Mouse (Mus musculus): ENCODE data around the gene Col25a1. TPM values are rescaled to one million over a fixed set of nuclear protein-coding genes. Genes with fewer than 3 reads are reported as not detected.

Gene Col25a1
- polyA plus RNA-seq, 1 experiment from 2014 or later, result 7.9 TPM

DNA sequence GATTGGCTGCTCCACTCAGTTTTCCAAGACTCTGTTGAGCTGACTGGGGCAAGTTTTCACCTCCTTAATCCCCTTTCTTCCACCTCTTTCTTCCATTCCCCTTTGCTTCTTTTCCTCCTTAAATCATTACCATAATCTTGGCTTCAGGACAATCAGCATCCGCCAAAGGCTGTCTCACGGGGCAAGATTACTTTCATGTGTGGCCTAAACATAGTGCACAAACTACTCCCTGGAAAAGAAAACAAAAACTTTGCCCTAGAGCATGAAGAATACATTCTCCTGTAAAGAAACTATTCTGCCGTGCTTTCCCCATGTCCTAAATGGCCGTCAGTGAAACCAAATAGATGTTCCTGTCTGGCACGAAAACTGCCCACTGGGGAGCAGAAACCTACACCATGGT is 238.9 kb downstream of the Col25a1 start:
- no peak for ATAC-seq (ENCODE audit: insufficient number of reproducible peaks, insufficient read depth, low FRiP score, low read depth)
- Histone ChIP-seq H3K9me3 (ENCODE audit: control insufficient read depth, low read depth, low read length) (no peaks in the 10 kb centered on the region), H3K27ac (ENCODE audit: low read length) (no peak overlapping the region), H3K4me2 (replicated peaks; ENCODE audit: low read depth, low read length) (no peak overlapping the region), H3K4me3 (ENCODE audit: low read depth, low read length) (no peak overlapping the region), H3K9ac (replicated peaks; ENCODE audit: low read depth, low read length) (no peak overlapping the region), H3K4me1 (ENCODE audit: control insufficient read depth, insufficient read depth, low read length) (0 out of 2 replicates have a peak, but pooled peaks cover 6% of the 10 kb centered on the region), H3K27me3 (ENCODE audit: control insufficient read depth, insufficient read depth, low read length) (no peaks in the 10 kb centered on the region), H3K36me3 (ENCODE audit: control insufficient read depth, insufficient read depth, low read length) (no peaks in the 10 kb centered on the region)
- 82% methylated on average over 5 of the region's 5 CpGs for WGBS

DNA sequence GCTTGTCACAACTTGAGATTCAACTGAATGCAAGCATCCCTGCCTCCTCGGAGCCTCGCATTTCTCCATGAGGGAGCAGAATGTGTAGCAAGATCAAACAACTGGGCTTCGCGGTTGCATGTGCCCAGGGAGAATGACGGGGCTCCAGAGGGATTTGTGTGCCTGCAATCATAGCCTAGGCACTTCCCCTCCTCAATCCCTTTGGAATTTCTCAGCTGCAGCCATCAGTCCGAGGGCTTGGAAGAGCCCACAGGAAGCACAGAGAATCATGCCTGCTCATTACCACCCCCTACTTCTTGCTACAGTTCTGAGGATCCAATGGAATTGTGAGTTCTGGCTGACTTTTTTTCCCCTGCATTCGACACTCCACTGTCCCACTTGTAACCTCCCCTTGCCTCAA is 241.8 kb downstream of the Col25a1 start:
- no peaks in the 10 kb centered on the region for H3K36me3 ChIP-seq (ENCODE audit: control insufficient read depth, insufficient read depth, low read length)
- H3K4me1 ChIP-seq (ENCODE audit: control insufficient read depth, insufficient read depth, low read length), result 0 out of 2 replicates have a peak, but pooled peaks cover 6% of the 10 kb centered on the region
- no peak for ATAC-seq (ENCODE audit: insufficient number of reproducible peaks, insufficient read depth, low FRiP score, low read depth)
- no peak overlapping the region for H3K27ac ChIP-seq (ENCODE audit: low read length)
- no peak overlapping the region for H3K4me3 ChIP-seq (ENCODE audit: low read depth, low read length)
- no peaks in the 10 kb centered on the region for H3K27me3 ChIP-seq (ENCODE audit: control insufficient read depth, insufficient read depth, low read length)
- WGBS, result 50% methylated on average over 7 of the region's 7 CpGs
- no peaks in the 10 kb centered on the region for H3K9me3 ChIP-seq (ENCODE audit: control insufficient read depth, low read depth, low read length)
- H3K9ac ChIP-seq (replicated peaks; ENCODE audit: low read depth, low read length), result no peak overlapping the region
- no peak overlapping the region for H3K4me2 ChIP-seq (replicated peaks; ENCODE audit: low read depth, low read length)

DNA sequence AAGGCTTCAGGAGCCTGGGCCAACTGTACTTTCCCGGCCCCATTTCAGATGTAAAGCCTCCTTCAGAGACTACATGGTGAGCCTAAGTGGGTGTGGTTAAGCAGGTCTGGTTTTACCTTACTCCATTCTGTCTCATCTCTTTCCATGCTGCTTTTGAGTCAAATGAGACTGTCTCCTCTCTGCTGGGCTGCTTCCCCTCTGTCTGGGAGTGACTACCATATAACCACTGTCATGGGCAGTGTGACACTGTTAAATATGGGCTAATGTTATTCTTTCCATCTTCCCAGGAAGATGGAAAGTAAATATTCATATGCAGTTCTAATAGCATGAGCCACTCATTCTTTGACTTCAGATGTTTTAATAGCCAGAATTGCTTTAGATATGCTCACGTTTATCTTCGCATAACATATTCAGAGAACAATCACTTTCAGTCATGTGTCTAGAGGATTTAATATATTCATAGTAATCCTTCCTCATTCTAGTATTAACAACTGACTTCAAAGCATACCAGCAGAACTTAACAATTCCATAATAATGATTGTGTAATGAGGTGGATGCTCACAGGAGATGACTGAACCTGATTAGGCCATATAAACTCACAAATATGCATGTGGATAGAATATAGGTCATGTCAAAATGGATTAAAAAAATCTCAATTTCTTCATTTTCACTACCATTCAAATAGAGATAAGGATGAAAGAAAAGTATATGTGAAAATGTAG is 243.5 kb downstream of the Col25a1 start:
- 85% methylated on average over 3 of the region's 3 CpGs for WGBS
- Histone ChIP-seq H3K36me3 (ENCODE audit: control insufficient read depth, insufficient read depth, low read length) (no peaks in the 10 kb centered on the region), H3K9ac (replicated peaks; ENCODE audit: low read depth, low read length) (no peak overlapping the region), H3K4me3 (ENCODE audit: low read depth, low read length) (no peak overlapping the region), H3K4me2 (replicated peaks; ENCODE audit: low read depth, low read length) (no peak overlapping the region), H3K27me3 (ENCODE audit: control insufficient read depth, insufficient read depth, low read length) (no peaks in the 10 kb centered on the region), H3K27ac (ENCODE audit: low read length) (no peak overlapping the region), H3K4me1 (ENCODE audit: control insufficient read depth, insufficient read depth, low read length) (0 out of 2 replicates have a peak, but pooled peaks cover 1% of the 10 kb centered on the region), H3K9me3 (ENCODE audit: control insufficient read depth, low read depth, low read length) (no peaks in the 10 kb centered on the region)
- ATAC-seq (ENCODE audit: insufficient number of reproducible peaks, insufficient read depth, low FRiP score, low read depth), result no peak

GRCm38 (mm10) chr3:130377786-130378185 is 246.5 kb downstream of the Col25a1 start:
- Histone ChIP-seq H3K9ac (replicated peaks; ENCODE audit: low read depth, low read length) (no peak overlapping the region), H3K4me1 (ENCODE audit: control insufficient read depth, insufficient read depth, low read length) (no peaks in the 10 kb centered on the region)
- WGBS, result 94% methylated on average over 5 of the region's 5 CpGs

GRCm38 (mm10) chr3:130378626-130379025 is 247.3 kb downstream of the Col25a1 start:
- H3K27me3 ChIP-seq (ENCODE audit: control insufficient read depth, insufficient read depth, low read length), result no peaks in the 10 kb centered on the region
- no peak overlapping the region for H3K4me2 ChIP-seq (replicated peaks; ENCODE audit: low read depth, low read length)
- no peak overlapping the region for H3K4me3 ChIP-seq (ENCODE audit: low read depth, low read length)
- no peak overlapping the region for H3K27ac ChIP-seq (ENCODE audit: low read length)
- H3K36me3 ChIP-seq (ENCODE audit: control insufficient read depth, insufficient read depth, low read length), result no peaks in the 10 kb centered on the region
- H3K9ac ChIP-seq (replicated peaks; ENCODE audit: low read depth, low read length), result no peak overlapping the region
- no peak for ATAC-seq (ENCODE audit: insufficient number of reproducible peaks, insufficient read depth, low FRiP score, low read depth)
- 61% methylated on average over 9 of the region's 9 CpGs for WGBS
- H3K9me3 ChIP-seq (ENCODE audit: control insufficient read depth, low read depth, low read length), result no peaks in the 10 kb centered on the region
- no peaks in the 10 kb centered on the region for H3K4me1 ChIP-seq (ENCODE audit: control insufficient read depth, insufficient read depth, low read length)

More at GRCm38 (mm10) chr3:130377786-130378185, 246.5 kb downstream of the Col25a1 start:
- no peaks in the 10 kb centered on the region for H3K27me3 ChIP-seq (ENCODE audit: control insufficient read depth, insufficient read depth, low read length)
- no peak overlapping the region for H3K4me3 ChIP-seq (ENCODE audit: low read depth, low read length)
- H3K27ac ChIP-seq (ENCODE audit: low read length), result no peak overlapping the region
- H3K9me3 ChIP-seq (ENCODE audit: control insufficient read depth, low read depth, low read length), result no peaks in the 10 kb centered on the region
- ATAC-seq (ENCODE audit: insufficient number of reproducible peaks, insufficient read depth, low FRiP score, low read depth), result no peak
- H3K36me3 ChIP-seq (ENCODE audit: control insufficient read depth, insufficient read depth, low read length), result no peaks in the 10 kb centered on the region
- H3K4me2 ChIP-seq (replicated peaks; ENCODE audit: low read depth, low read length), result no peak overlapping the region

DNA sequence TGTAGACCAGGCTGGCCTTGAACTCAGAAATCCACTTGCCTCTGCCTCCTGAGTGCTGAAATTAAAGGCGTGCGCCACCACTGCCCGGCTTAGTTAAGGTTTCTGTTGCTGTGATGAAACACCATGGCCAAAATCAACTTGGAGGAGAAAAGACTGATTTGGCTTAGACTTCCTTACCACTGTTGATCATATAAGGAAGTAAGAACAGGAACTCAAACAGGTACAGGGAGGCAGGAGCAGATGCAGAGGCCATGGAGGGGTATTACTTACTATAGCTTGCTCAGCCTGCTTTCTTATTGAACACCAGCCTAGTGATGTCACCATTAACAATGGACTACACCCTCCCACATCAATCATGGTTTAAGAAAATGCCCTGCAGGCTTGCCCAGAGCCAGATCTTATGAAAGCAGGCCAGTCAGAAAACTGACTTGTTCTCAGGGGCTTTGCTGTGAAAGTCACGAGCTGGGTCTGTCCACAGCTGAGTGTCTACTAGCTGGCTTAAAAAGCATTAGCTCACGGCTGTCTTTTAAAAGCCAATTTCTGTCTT is 249.1 kb downstream of the Col25a1 start:
- WGBS, result 82% methylated on average over 5 of the region's 5 CpGs
- ATAC-seq (ENCODE audit: insufficient number of reproducible peaks, insufficient read depth, low FRiP score, low read depth), result no peak

GRCm38 (mm10) chr3:130381691-130382090 is 250.4 kb downstream of the Col25a1 start:
- H3K27ac ChIP-seq (ENCODE audit: low read length), result no peak overlapping the region
- H3K9ac ChIP-seq (replicated peaks; ENCODE audit: low read depth, low read length), result no peak overlapping the region
- no peaks in the 10 kb centered on the region for H3K36me3 ChIP-seq (ENCODE audit: control insufficient read depth, insufficient read depth, low read length)
- H3K4me1 ChIP-seq (ENCODE audit: control insufficient read depth, insufficient read depth, low read length), result no peaks in the 10 kb centered on the region
- no peaks in the 10 kb centered on the region for H3K27me3 ChIP-seq (ENCODE audit: control insufficient read depth, insufficient read depth, low read length)
- ATAC-seq (ENCODE audit: insufficient number of reproducible peaks, insufficient read depth, low FRiP score, low read depth), result no peak
- no peaks in the 10 kb centered on the region for H3K9me3 ChIP-seq (ENCODE audit: control insufficient read depth, low read depth, low read length)
- no peak overlapping the region for H3K4me3 ChIP-seq (ENCODE audit: low read depth, low read length)
- 89% methylated on average over 5 of the region's 5 CpGs for WGBS
- no peak overlapping the region for H3K4me2 ChIP-seq (replicated peaks; ENCODE audit: low read depth, low read length)

More for the DNA sequence above, 249.1 kb downstream of the Col25a1 start:
- H3K36me3 ChIP-seq (ENCODE audit: control insufficient read depth, insufficient read depth, low read length), result no peaks in the 10 kb centered on the region
- no peaks in the 10 kb centered on the region for H3K4me1 ChIP-seq (ENCODE audit: control insufficient read depth, insufficient read depth, low read length)
- no peak overlapping the region for H3K4me2 ChIP-seq (replicated peaks; ENCODE audit: low read depth, low read length)
- no peak overlapping the region for H3K9ac ChIP-seq (replicated peaks; ENCODE audit: low read depth, low read length)
- no peak overlapping the region for H3K27ac ChIP-seq (ENCODE audit: low read length)
- no peaks in the 10 kb centered on the region for H3K27me3 ChIP-seq (ENCODE audit: control insufficient read depth, insufficient read depth, low read length)
- H3K9me3 ChIP-seq (ENCODE audit: control insufficient read depth, low read depth, low read length), result no peaks in the 10 kb centered on the region
- no peak overlapping the region for H3K4me3 ChIP-seq (ENCODE audit: low read depth, low read length)

DNA sequence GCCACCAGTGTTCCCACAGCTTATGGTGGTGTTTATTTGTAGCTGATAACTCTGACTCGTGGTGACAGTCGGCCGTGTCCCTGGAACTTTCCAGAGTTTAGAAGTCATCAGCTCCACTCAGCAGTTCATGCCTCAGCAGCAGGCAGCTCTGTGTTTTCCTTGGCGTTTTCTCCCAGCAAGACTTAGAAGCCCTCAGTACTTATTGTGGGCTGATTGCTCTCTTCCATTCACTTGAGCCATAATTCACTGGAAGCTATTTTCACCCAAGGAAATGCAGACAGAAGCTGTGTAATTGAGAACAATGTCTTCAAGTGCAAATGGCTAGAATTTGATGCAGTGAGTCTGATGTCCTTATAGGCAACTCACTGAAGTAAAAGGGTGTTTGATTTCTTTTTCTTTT is 254.6 kb downstream of the Col25a1 start:
- no peaks in the 10 kb centered on the region for H3K9me3 ChIP-seq (ENCODE audit: control insufficient read depth, low read depth, low read length)
- no peaks in the 10 kb centered on the region for H3K27me3 ChIP-seq (ENCODE audit: control insufficient read depth, insufficient read depth, low read length)
- H3K4me3 ChIP-seq (ENCODE audit: low read depth, low read length), result no peak overlapping the region
- no peak for ATAC-seq (ENCODE audit: insufficient number of reproducible peaks, insufficient read depth, low FRiP score, low read depth)
- H3K4me1 ChIP-seq (ENCODE audit: control insufficient read depth, insufficient read depth, low read length), result peaks cover 3% of the 10 kb centered on the region; the same call in 1 of the 2 replicates
- WGBS, result 41% methylated on average over 4 of the region's 4 CpGs
- H3K9ac ChIP-seq (replicated peaks; ENCODE audit: low read depth, low read length), result no peak overlapping the region
- H3K4me2 ChIP-seq (replicated peaks; ENCODE audit: low read depth, low read length), result no peak overlapping the region
- H3K27ac ChIP-seq (ENCODE audit: low read length), result no peak overlapping the region
- no peaks in the 10 kb centered on the region for H3K36me3 ChIP-seq (ENCODE audit: control insufficient read depth, insufficient read depth, low read length)

All from stomach, embryonic 14.5 days (tissue).